Mouse (Mus musculus) adrenal gland, postnatal 10 days (tissue): Measurements from ENCODE around the gene Abcc12. TPM values are rescaled to one million over a fixed set of nuclear protein-coding genes. Genes with fewer than 3 reads are reported as not detected.
A peak's percentile ranks its signal among the peaks of the same experiment; 100 is the strongest.

ENCODE experiments used
- DNase-seq: peaks from one replicate; pipeline ENCODE4 v3.0.0; 2021; ENCODE audit warnings: mixed read lengths
- total RNA-seq, 2 experiments: library from RNA; stranded (reverse); gene quantifications; 2 replicates each; pipeline ENCODE4 v1.2.3; 2021

The Abcc12 gene
- total RNA-seq, 2 experiments from 2014 or later, result 0.18 to 0.21 TPM

GRCm38 (mm10) chr8:86578076-86578475, 2.4 kb downstream of the Abcc12 start:
- peak; percentile 18 for DNase-seq

GRCm38 (mm10) chr8:86577547-86577946, 2.9 kb downstream of the Abcc12 start:
- DNase-seq, result no peak

GRCm38 (mm10) chr8:86563674-86564073, 16.8 kb downstream of the Abcc12 start:
- DNase-seq, result no peak

GRCm38 (mm10) chr8:86561737-86562136, 18.7 kb downstream of the Abcc12 start:
- no peak for DNase-seq

GRCm38 (mm10) chr8:86560688-86561065, 19.8 kb downstream of the Abcc12 start:
- no peak for DNase-seq

- no peak for DNase-seq
Measured at GRCm38 (mm10) chr8:86559947-86560687, 20.4 kb downstream of the Abcc12 start.

GRCm38 (mm10) chr8:86557186-86558045, 23.1 kb downstream of the Abcc12 start:
- peak; percentile 14 for DNase-seq

GRCm38 (mm10) chr8:86555564-86555963, 24.9 kb downstream of the Abcc12 start:
- DNase-seq, result no peak

- no peak for DNase-seq
Measured at GRCm38 (mm10) chr8:86554220-86554891, 26.1 kb downstream of the Abcc12 start.

GRCm38 (mm10) chr8:86550516-86550915, 30.0 kb downstream of the Abcc12 start:
- no peak for DNase-seq

GRCm38 (mm10) chr8:86546001-86546400, 34.5 kb downstream of the Abcc12 start:
- no peak for DNase-seq

- DNase-seq, result no peak
Measured at GRCm38 (mm10) chr8:86540906-86541305, 39.6 kb downstream of the Abcc12 start.

- DNase-seq, result no peak
Measured at GRCm38 (mm10) chr8:86540376-86540775, 40.1 kb downstream of the Abcc12 start.

- no peak for DNase-seq
Measured at GRCm38 (mm10) chr8:86536663-86536987, 43.9 kb downstream of the Abcc12 start.

GRCm38 (mm10) chr8:86535791-86536662, 44.5 kb downstream of the Abcc12 start:
- peak; percentile 81 for DNase-seq

- no peak for DNase-seq
Measured at GRCm38 (mm10) chr8:86535068-86535560, 45.4 kb downstream of the Abcc12 start.

GRCm38 (mm10) chr8:86529714-86530113, 50.8 kb downstream of the Abcc12 start:
- no peak for DNase-seq

GRCm38 (mm10) chr8:86527336-86528029, 53.0 kb downstream of the Abcc12 start:
- DNase-seq, result no peak

GRCm38 (mm10) chr8:86526808-86527207, 53.7 kb downstream of the Abcc12 start:
- DNase-seq, result no peak

GRCm38 (mm10) chr8:86514203-86514602, 66.3 kb downstream of the Abcc12 start:
- no peak for DNase-seq

GRCm38 (mm10) chr8:86512886-86513285, 67.6 kb downstream of the Abcc12 start:
- peak; percentile 14 for DNase-seq
